Mouse (Mus musculus): ENCODE results near the gene Prmt3.

The Prmt3 gene

GRCm38 (mm10) chr7:49859820-49860219 is 81.7 kb downstream of the Prmt3 start:
- no peak for DNase-seq

- DNase-seq: no peak
Measured at GRCm38 (mm10) chr7:49861196-49861595, 83.0 kb downstream of the Prmt3 start.

- DNase-seq: no peak
Measured at GRCm38 (mm10) chr7:49863753-49864152, 85.6 kb downstream of the Prmt3 start.

- no peak for DNase-seq
Measured at GRCm38 (mm10) chr7:49869656-49870055, 91.5 kb downstream of the Prmt3 start.

GRCm38 (mm10) chr7:49870276-49870675 is 92.1 kb downstream of the Prmt3 start:
- DNase-seq: no peak

- DNase-seq: no peak
Measured at GRCm38 (mm10) chr7:49877307-49877706, 99.2 kb downstream of the Prmt3 start.

GRCm38 (mm10) chr7:49879051-49879450 is 100.9 kb downstream of the Prmt3 start:
- DNase-seq: no peak

GRCm38 (mm10) chr7:49879998-49880707 is 102.0 kb downstream of the Prmt3 start:
- DNase-seq: no peak

GRCm38 (mm10) chr7:49882288-49882687 is 104.1 kb downstream of the Prmt3 start:
- DNase-seq: no peak

- no peak for DNase-seq
Measured at GRCm38 (mm10) chr7:49882694-49883389, 104.7 kb downstream of the Prmt3 start.

- no peak for DNase-seq
Measured at GRCm38 (mm10) chr7:49887776-49888390, 109.7 kb downstream of the Prmt3 start.

GRCm38 (mm10) chr7:49894786-49895185 is 116.6 kb downstream of the Prmt3 start:
- no peak for DNase-seq

- DNase-seq: no peak
Measured at GRCm38 (mm10) chr7:49895296-49895695, 117.2 kb downstream of the Prmt3 start.

- DNase-seq: no peak
Measured at GRCm38 (mm10) chr7:49902003-49902552, 123.9 kb downstream of the Prmt3 start.

- DNase-seq: no peak
Measured at GRCm38 (mm10) chr7:49907191-49908171, 129.3 kb downstream of the Prmt3 start.
